Mouse (Mus musculus): Measurements from ENCODE around the gene Clcn3. TPM values are rescaled to one million over a fixed set of nuclear protein-coding genes. Genes with fewer than 3 reads are reported as not detected.

Clcn3 gene
- polyA plus RNA-seq, 1 experiment from 2014 or later = 13.4 TPM

- H3K4me2 ChIP-seq = no peak overlapping the region
- no peak for ATAC-seq (ENCODE audit: insufficient number of reproducible peaks, insufficient read depth, low FRiP score, low TSS enrichment, low read depth)
- no peaks in the 10 kb centered on the region for H3K27me3 ChIP-seq
- H3K9me3 ChIP-seq = no peaks in the 10 kb centered on the region
- H3K4me3 ChIP-seq = no peak overlapping the region
- no peaks in the 10 kb centered on the region for H3K36me3 ChIP-seq
- H3K9ac ChIP-seq = no peak overlapping the region
- 74% methylated on average over 4 of the region's 4 CpGs for WGBS
- H3K4me1 ChIP-seq = no peaks in the 10 kb centered on the region
- no peak overlapping the region for H3K27ac ChIP-seq
These were observed 115.5 kb downstream of the Clcn3 start for GRCm38 (mm10) chr8:60867468-60868115.

- Histone ChIP-seq H3K27ac (no peak overlapping the region), H3K4me3 (no peak overlapping the region), H3K4me1 (no peaks in the 10 kb centered on the region), H3K36me3 (no peaks in the 10 kb centered on the region), H3K27me3 (no peaks in the 10 kb centered on the region), H3K4me2 (no peak overlapping the region), H3K9me3 (no peaks in the 10 kb centered on the region), H3K9ac (no peak overlapping the region)
- WGBS = 33% methylated on average over 3 of the region's 3 CpGs
- no peak for ATAC-seq (ENCODE audit: insufficient number of reproducible peaks, insufficient read depth, low FRiP score, low TSS enrichment, low read depth)
These were observed 117.5 kb downstream of the Clcn3 start for GRCm38 (mm10) chr8:60865504-60866114.

DNA sequence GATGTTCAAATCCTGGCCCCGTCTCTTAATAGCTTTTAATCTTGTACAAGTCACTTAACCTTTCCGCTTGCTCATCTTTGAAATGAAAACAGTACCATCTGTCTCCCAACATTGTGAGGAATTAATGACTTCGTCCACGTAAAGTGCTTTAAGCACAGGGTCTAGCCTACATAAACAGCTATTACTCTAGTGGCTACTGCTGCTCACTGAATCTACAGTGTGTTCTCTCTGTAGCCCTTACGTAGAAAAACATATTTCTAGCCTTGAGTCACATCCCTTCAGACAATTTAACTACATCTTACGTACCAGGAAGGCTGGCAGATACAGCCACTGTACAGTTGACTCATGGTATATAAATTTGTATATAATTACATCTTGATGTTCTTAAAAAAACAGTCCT, 118.2 kb downstream of the Clcn3 start:
- Histone ChIP-seq H3K4me3 (no peak overlapping the region), H3K36me3 (no peaks in the 10 kb centered on the region), H3K4me2 (no peak overlapping the region), H3K4me1 (no peaks in the 10 kb centered on the region), H3K27ac (no peak overlapping the region), H3K9ac (no peak overlapping the region), H3K9me3 (no peaks in the 10 kb centered on the region), H3K27me3 (no peaks in the 10 kb centered on the region)
- ATAC-seq (ENCODE audit: insufficient number of reproducible peaks, insufficient read depth, low FRiP score, low TSS enrichment, low read depth) = no peak
- WGBS = 80% methylated on average over 6 of the region's 6 CpGs

DNA sequence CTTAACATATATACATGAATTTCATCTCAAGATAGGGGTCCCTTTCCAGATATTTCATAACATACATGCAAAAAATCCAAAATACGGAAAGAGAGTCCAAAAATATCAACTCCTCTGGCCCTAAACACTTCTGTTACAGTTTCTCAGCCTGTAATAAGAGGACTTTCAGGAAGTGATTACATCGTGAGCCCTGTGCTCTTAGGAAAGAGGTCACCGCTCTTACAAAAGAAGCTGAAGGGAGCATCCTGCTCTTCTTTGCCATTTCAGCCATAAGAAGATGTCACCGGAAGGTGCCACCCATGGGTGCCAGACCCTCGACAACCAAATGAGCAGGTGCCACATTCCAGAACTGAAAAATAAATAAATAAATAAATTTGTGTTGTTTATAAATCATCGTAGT, 121.3 kb downstream of the Clcn3 start:
- Histone ChIP-seq H3K9me3 (no peaks in the 10 kb centered on the region), H3K9ac (no peak overlapping the region), H3K36me3 (no peaks in the 10 kb centered on the region), H3K4me1 (no peaks in the 10 kb centered on the region), H3K4me2 (no peak overlapping the region), H3K27ac (no peak overlapping the region), H3K27me3 (no peaks in the 10 kb centered on the region), H3K4me3 (no peak overlapping the region)
- WGBS = 87% methylated on average over 6 of the region's 6 CpGs
- no peak for ATAC-seq (ENCODE audit: insufficient number of reproducible peaks, insufficient read depth, low FRiP score, low TSS enrichment, low read depth)

DNA sequence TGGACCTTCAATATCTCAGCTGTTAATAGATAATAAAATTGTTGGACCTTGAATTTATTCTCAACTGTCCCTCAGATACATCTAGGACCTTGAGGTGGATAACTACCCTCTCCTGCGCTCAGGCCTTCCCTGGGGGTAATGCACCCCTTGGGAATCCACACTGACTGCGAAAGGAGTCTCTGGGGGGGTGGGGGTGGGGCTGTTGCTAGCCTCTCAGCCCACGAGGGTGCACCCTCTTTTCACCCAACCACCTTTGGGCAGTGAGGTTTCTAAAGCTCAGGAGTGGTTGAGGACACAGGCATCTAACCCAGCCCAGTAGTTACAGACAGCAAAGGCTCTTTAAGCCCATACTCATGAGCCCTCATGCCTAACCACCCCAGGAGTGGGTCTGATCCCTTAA, 122.4 kb downstream of the Clcn3 start:
- ATAC-seq (ENCODE audit: insufficient number of reproducible peaks, insufficient read depth, low FRiP score, low TSS enrichment, low read depth) = no peak
- WGBS = 75% methylated on average over 3 of the region's 3 CpGs

More for the DNA sequence above, 122.4 kb downstream of the Clcn3 start:
- H3K27ac ChIP-seq = no peak overlapping the region
- H3K36me3 ChIP-seq = no peaks in the 10 kb centered on the region
- H3K4me1 ChIP-seq = no peaks in the 10 kb centered on the region
- H3K27me3 ChIP-seq = no peaks in the 10 kb centered on the region
- H3K4me3 ChIP-seq = no peak overlapping the region
- H3K9me3 ChIP-seq = no peaks in the 10 kb centered on the region
- H3K4me2 ChIP-seq = no peak overlapping the region
- no peak overlapping the region for H3K9ac ChIP-seq

Other genes starting within 250 kb of the Clcn3 start
- 117 and 122 TPM in 2 replicates for gene Hpf1, start 92.9 kb downstream of the Clcn3 start, polyA plus RNA-seq (2015; fragmentation: Nextera tagmentation; extraction: Ambion mirVana)
- gene Nek1, start 9.9 kb upstream of the Clcn3 start, polyA plus RNA-seq (2015; fragmentation: Nextera tagmentation; extraction: Ambion mirVana) = 22.9 and 24.6 TPM in 2 replicates
- gene Sh3rf1, start 240.6 kb upstream of the Clcn3 start, polyA plus RNA-seq (2015; fragmentation: Nextera tagmentation; extraction: Ambion mirVana) = 14.9 and 16.1 TPM in 2 replicates

Measured in embryonic facial prominence, embryonic 13.5 days (tissue).